Mouse (Mus musculus) left cerebral cortex, postnatal 14 days (tissue): Measurements from ENCODE around the gene Grsf1. TPM values are rescaled to one million over a fixed set of nuclear protein-coding genes. Genes with fewer than 3 reads are reported as not detected.

ENCODE experiments used
- DNase-seq, 2 experiments: peaks; one replicate each; pipeline ENCODE4 v3.0.0; 2021 to 2022; ENCODE audit warnings: low spot score in 2 of 2, mixed read lengths in 1 of 2
- intact Hi-C: fragments of 180-260 bp; cut with DNase I; formaldehyde crosslinking; loops from one replicate; pipeline ENCODE4 v1.15.1; 2025
- total RNA-seq, 2 experiments: library from RNA; stranded (reverse); gene quantifications; 2 replicates each; pipeline ENCODE4 v1.2.3; 2021

The Grsf1 gene
- total RNA-seq, 2 experiments from 2014 or later = 94.5 to 106 TPM

DNA sequence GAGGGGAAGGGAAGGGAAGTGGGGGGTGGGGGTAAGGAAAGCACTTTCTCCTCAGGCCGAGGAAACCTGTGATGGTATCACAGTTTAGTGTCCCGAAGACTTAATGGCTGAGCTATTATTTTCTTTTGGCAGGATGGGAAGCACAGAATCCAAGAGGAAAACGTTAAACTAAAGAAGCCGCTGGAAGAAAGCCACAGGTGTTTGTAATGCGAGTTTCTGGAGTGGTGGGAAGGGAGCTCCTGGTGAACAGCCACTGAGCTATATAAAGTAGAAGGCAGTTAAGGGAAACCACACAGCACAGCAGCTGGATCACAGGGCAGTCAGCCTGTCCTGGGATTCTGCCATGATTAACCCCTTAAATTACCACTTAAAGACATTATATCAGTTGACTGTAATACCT lies 30.6 kb downstream of the Grsf1 start:
- no peak for DNase-seq
- intact Hi-C loops = no loop called here

DNA sequence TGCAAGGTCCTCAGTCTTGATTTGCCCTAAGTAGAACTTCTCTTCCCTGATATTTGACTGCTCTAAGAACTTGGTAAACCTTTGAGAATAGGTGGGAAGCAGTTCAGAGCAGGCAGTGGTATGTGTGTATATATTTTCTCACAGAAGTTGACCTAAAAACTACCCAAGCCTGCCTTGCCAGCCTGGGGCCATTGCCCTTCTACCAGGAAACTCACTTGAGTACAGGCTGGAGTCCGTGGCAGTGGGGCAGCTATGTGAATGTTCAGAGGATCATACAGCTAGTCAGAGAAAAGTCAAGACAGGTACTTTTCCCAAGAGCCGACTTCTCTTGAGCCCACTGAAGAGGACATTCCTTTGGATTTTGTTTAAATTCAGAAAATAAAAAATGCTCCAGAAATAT lies 31.1 kb downstream of the Grsf1 start:
- DNase-seq = no peak

DNA sequence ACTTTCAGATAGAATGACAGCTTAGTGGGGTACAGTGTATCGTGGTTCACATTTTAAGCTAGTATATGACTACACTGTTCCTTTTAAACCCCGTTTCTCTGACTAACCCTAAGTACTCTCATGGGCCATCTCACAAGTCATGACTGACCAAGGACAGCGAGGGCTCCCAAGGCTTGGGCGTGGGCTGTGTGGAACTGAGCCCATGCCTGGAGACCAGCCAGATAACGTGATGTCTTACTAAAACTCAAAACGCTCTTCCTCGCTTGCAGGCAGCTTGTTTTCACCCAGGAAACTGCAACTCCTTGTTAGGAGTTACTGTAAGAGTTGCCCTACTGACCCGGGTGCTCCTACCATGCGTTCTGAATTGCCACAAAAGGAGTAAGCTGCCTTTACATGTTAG lies 32.5 kb downstream of the Grsf1 start:
- DNase-seq = no peak
- intact Hi-C loops = no loop called here

More for the DNA sequence above, 31.1 kb downstream of the Grsf1 start:
- intact Hi-C loops = no loop called here

DNA sequence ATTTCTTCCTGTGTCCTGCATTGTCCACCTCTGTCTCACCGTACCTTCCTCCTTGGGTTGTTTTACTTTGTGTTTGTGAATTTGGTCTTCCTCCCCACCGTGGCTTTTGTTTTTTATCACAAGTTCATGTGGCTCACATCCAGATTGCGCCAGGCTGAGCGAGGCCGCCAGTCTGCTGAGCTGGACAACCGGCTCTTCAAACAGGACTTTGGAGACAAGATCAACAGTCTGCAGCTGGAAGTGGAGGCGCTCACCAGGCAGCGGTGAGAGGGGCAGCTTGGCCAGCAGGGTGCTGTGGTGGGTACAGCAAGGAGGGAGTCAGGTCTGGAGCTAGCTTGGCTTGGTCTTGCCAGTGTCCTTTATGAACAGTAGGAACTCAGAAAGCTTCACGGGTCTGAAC lies 33.2 kb downstream of the Grsf1 start:
- intact Hi-C loops = no loop called here
- no peak for DNase-seq

DNA sequence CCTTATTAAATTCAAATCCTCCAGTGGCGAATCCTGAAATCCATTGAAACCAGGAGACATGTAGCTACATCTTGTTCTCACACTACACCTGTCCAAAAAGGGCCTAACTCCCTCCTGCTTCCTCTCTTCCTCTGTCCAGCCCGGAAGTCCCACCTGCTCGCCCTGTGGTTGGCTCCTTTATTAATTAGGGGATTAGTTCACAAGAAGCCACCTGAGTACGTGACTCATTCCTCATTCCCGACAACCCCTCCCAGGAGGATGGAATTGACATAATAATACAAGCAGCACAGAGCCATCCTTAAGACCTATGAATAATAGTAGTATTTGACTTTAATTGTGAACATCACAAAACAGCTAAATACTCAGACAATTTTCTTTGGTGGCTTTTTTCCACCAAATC lies 41.9 kb downstream of the Grsf1 start:
- intact Hi-C loops = no loop called here
- DNase-seq = no peak

DNA sequence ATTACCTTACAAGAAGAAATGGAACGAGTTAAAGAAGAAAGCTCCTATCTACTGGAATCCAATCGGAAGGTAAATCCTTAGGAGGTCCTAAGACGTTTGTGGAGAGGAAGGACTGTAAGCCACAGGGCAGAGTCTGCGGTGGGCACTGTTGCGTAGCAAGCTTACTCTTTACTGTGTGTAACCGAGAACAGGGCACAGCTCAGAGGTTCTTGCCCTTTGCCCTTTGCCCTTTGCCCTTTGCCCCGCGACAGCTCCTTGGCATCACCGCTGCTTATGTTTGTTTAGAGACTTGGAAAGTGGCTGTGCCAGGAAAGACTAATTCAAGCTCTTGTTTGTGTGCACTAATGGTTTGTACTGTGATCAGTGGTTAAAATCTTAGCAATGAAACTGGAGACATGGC lies 43.5 kb downstream of the Grsf1 start:
- intact Hi-C loops = no loop called here
- no peak for DNase-seq

DNA sequence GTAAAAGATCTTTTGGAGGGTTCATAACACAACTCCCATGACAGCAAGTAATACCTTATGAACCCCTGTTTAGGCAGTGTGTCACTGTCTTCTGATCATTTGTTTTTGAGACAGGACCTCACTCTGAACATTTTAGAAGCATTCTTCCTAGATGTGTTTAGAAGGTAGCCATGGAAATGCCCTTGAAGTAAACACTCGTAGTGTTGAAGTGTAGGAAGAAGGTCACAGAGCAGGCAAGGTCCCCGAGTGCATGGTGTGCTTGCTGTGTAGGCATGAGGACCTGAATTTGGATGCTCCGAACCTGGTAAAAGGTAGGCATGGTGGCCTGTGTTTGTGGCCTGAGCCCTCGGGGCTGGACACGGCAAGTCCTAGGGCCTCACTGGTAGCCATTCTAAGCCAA lies 44.4 kb downstream of the Grsf1 start:
- intact Hi-C loops = no loop called here
- no peak for DNase-seq

DNA sequence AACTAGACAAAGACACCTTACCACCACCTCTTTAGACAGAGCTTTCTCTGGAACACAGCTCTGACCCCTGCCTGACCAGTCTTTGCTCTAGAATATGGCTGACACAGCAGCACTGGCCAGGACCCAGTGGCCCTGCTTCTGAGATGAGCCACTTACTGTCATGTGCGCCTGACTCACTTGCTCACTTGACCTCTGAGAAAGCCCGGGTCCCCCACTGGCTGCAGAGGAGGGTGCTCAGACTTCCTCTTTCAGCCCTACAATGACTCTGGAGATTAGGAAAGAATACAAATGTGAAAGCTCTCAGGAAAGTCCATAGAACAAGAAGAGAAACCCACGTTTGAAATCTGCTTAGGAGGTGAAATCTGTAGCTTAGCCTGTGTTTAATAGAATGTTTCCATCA lies 45.1 kb downstream of the Grsf1 start:
- peak in 1 of 2 experiments; percentile 30 for DNase-seq
- intact Hi-C loops = no loop called here

DNA sequence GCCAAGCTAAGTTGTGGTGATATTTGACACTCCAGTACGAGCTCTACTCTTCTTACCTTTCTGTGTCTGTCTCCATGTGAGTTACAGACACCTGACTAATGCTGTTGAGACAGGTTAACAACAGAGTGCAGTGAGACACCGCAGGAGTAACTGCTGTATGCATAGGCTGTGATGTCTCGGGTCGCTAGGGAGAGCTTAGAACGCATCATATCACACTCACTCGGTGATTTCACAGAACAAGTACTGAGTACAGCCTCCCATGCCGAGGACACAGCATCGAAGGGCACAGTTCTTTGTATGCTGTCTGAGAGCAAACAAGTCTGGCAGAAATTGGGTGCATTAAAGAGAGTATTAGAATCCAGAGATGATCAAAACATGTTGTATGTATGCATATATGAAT lies 46.0 kb downstream of the Grsf1 start:
- DNase-seq = no peak
- intact Hi-C loops = loop anchor here (5.0 kb wide), 1 partner anchor 32 kb away; no protein-coding TSS in a partner anchor

DNA sequence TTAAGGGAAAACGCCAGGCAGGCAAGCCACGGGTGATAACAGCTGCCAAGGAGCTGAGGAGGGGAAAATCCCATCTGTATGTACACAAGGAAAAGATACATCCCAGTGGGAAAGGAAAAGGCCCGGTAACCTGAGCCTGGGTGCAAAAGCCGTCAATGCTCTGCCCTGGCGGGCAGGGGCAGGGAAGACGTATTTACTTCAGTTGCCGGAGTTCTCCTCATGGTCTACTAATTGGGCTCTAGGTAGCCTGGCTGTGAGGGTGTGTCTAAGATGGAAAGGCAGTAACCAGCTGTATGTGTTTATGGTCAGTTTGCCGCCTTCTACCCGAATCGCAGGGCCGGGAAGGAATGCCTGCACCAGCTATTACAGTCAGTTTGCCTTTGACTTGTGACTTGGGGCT lies 46.8 kb downstream of the Grsf1 start:
- intact Hi-C loops = loop anchor here (5.0 kb wide), 1 partner anchor 33 kb away; no protein-coding TSS in a partner anchor

DNA sequence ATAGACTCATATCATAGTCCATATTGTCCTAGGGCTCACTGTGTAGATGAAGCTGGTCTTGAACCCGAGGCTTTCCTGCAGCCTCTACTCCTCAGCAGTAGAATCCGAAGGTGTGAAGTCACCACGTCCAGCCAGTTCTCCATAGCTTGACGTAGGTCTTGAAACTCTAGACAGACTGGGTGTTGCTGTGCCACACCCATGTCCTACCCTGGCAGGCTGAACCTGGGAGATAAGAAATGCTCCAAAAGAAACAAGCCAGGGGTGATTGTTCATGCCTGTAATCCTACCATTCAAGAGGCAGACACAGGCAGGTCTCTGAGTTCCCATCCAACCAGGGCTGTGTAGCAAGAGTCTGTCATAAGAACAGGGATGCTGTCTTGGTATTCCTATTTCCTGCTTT lies 48.4 kb downstream of the Grsf1 start:
- no peak for DNase-seq
- intact Hi-C loops = loop anchor here (5.0 kb wide), 1 partner anchor 35 kb away; no protein-coding TSS in a partner anchor

More for the DNA sequence above, 46.8 kb downstream of the Grsf1 start:
- DNase-seq = no peak

DNA sequence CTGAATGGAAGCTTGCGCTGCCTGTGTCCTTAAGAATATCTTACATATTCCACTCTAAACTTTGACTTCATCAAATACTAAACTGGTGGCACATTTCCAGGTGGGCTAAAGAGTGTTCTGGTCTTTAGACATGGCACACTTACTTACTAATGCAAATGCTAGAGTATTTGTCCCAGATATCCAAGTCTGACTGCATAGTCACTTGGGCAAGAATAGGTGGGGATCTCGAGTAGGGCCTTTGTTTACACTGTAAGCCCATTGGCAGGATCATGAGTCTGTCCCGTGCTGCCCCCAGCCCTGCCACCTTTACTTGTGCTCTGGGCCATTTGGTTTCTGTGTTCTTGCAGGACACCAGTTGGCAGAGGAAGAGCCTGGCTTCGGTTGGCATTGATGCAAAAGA lies 59.0 kb downstream of the Grsf1 start:
- intact Hi-C loops = no loop called here
- no peak for DNase-seq

DNA sequence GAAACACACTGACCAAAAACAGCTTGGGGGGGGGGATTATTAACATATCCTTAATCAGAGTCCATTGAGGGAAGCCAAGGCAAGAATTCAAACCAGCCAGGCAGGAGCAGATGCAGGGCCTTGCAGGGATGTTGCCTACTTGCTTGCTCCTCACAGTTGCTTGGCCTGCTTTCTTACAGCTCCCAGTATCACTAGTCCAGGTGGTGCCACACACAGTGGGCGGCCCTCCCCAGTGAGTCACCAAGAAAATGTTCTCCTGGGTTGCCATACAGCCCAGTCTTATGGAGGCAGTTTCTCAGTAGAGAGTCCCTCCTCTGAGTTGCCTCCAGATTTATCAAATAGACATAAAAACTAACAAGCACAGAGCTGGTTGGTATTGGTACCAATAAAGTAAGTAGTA lies 61.8 kb downstream of the Grsf1 start:
- intact Hi-C loops = no loop called here
- DNase-seq = peak; percentile 37 to 52

Other genes with a start within 250 kb of the Grsf1 start
- gene Ambn, start 220.2 kb downstream of the Grsf1 start, total RNA-seq = not detected
- not detected for gene Enam, start 188.2 kb downstream of the Grsf1 start, total RNA-seq
- gene Jchain, start 148.3 kb downstream of the Grsf1 start, total RNA-seq = under 1 TPM; 0.20 to 0.34 TPM
- 10 to 100 TPM; 24.8 to 25.6 TPM for gene Utp3, start 121.7 kb downstream of the Grsf1 start, total RNA-seq
- gene Rufy3, start 111.1 kb downstream of the Grsf1 start, total RNA-seq = 100 to 1,000 TPM; 190 to 191 TPM
- gene Mob1b, start 44.7 kb upstream of the Grsf1 start, total RNA-seq = 10 to 100 TPM; 30.8 to 32.8 TPM
- 10 to 100 TPM; 18.2 to 19.2 TPM for gene Dck, start 88.8 kb upstream of the Grsf1 start, total RNA-seq
- gene Slc4a4, start 210.6 kb upstream of the Grsf1 start, total RNA-seq = 100 to 1,000 TPM; 110 to 122 TPM